Mouse (Mus musculus): ENCODE data around the gene Cfap57. TPM values are rescaled to one million over a fixed set of nuclear protein-coding genes. Genes with fewer than 3 reads are reported as not detected.
"Not testable (repeated sequence)": the region's sequence is repeated elsewhere in the genome, so short reads cannot be mapped to it uniquely, and the experiment has no call there.

The Cfap57 gene
- polyA plus RNA-seq, 1 experiment, result 2.5 TPM

- WGBS, result 41% methylated on average over 10 of the region's 10 CpGs
- no peak for DNase-seq
- no peak overlapping the region for H3K4me3 ChIP-seq (replicated peaks; ENCODE audit: extremely low read depth, low read depth, low read length)
- TF ChIP-seq CTCF (IDR thresholded peaks at IDR 0.05; ENCODE audit: insufficient read depth, low read length), result no peak
- TF ChIP-seq POLR2A (IDR thresholded peaks at IDR 0.05; ENCODE audit: borderline replicate concordance, extremely low read depth, low read depth, low read length), result no peak
- H3K4me1 ChIP-seq (ENCODE audit: control insufficient read depth, insufficient read depth, low read length), result no peaks in the 10 kb centered on the region
Observed at GRCm38 (mm10) chr4:118568709-118569108, 51.9 kb downstream of the Cfap57 start.

- Histone ChIP-seq H3K4me3 (replicated peaks; ENCODE audit: extremely low read depth, low read depth, low read length) (no peak overlapping the region), H3K4me1 (ENCODE audit: control insufficient read depth, insufficient read depth, low read length) (no peaks in the 10 kb centered on the region)
- no peak for TF ChIP-seq POLR2A (IDR thresholded peaks at IDR 0.05; ENCODE audit: borderline replicate concordance, extremely low read depth, low read depth, low read length)
- peak; percentile 85 for TF ChIP-seq CTCF (IDR thresholded peaks at IDR 0.05; ENCODE audit: insufficient read depth, low read length)
- 25% methylated on average over 7 of the region's 7 CpGs for WGBS
- peak; percentile 47 for DNase-seq
Observed at GRCm38 (mm10) chr4:118566161-118566676, 54.4 kb downstream of the Cfap57 start.

- TF ChIP-seq POLR2A (IDR thresholded peaks at IDR 0.05; ENCODE audit: borderline replicate concordance, extremely low read depth, low read depth, low read length) (no peak), CTCF (IDR thresholded peaks at IDR 0.05; ENCODE audit: insufficient read depth, low read length) (no peak)
- H3K4me3 ChIP-seq (replicated peaks; ENCODE audit: extremely low read depth, low read depth, low read length), result no peak overlapping the region
- no peaks in the 10 kb centered on the region for H3K4me1 ChIP-seq (ENCODE audit: control insufficient read depth, insufficient read depth, low read length)
- 67% methylated on average over 3 of the region's 3 CpGs for WGBS
- no peak for DNase-seq
Observed at GRCm38 (mm10) chr4:118564926-118565279, 55.7 kb downstream of the Cfap57 start.

GRCm38 (mm10) chr4:118564062-118564925 lies 56.3 kb downstream of the Cfap57 start:
- Histone ChIP-seq H3K4me3 (replicated peaks; ENCODE audit: extremely low read depth, low read depth, low read length) (no peak overlapping the region), H3K4me1 (ENCODE audit: control insufficient read depth, insufficient read depth, low read length) (no peaks in the 10 kb centered on the region)
- no peak for TF ChIP-seq POLR2A (IDR thresholded peaks at IDR 0.05; ENCODE audit: borderline replicate concordance, extremely low read depth, low read depth, low read length)
- no peak for TF ChIP-seq CTCF (IDR thresholded peaks at IDR 0.05; ENCODE audit: insufficient read depth, low read length)
- 73% methylated on average over 13 of the region's 13 CpGs for WGBS
- DNase-seq, result no peak

- no peak for TF ChIP-seq CTCF (IDR thresholded peaks at IDR 0.05; ENCODE audit: insufficient read depth, low read length)
- TF ChIP-seq POLR2A (IDR thresholded peaks at IDR 0.05; ENCODE audit: borderline replicate concordance, extremely low read depth, low read depth, low read length), result no peak
- no peaks in the 10 kb centered on the region for H3K4me1 ChIP-seq (ENCODE audit: control insufficient read depth, insufficient read depth, low read length)
- H3K4me3 ChIP-seq (replicated peaks; ENCODE audit: extremely low read depth, low read depth, low read length), result no peak overlapping the region
- DNase-seq, result no peak
- WGBS, result 64% methylated on average over 3 of the region's 3 CpGs
Observed at GRCm38 (mm10) chr4:118553039-118553649, 67.4 kb downstream of the Cfap57 start.

- WGBS, result 82% methylated on average over 10 of the region's 10 CpGs
- not testable (repeated sequence) for DNase-seq; H3K4me3 ChIP-seq (replicated peaks; ENCODE audit: extremely low read depth, low read depth, low read length); H3K4me1 ChIP-seq (ENCODE audit: control insufficient read depth, insufficient read depth, low read length)
Observed at GRCm38 (mm10) chr4:118548130-118548480, 72.5 kb downstream of the Cfap57 start.

- 87% methylated on average over 23 of the region's 23 CpGs for WGBS
Observed at GRCm38 (mm10) chr4:118547424-118548129, 73.0 kb downstream of the Cfap57 start.

GRCm38 (mm10) chr4:118544441-118545127 lies 76.0 kb downstream of the Cfap57 start:
- TF ChIP-seq CTCF (IDR thresholded peaks at IDR 0.05; ENCODE audit: insufficient read depth, low read length) (no peak), POLR2A (IDR thresholded peaks at IDR 0.05; ENCODE audit: borderline replicate concordance, extremely low read depth, low read depth, low read length) (no peak)
- Histone ChIP-seq H3K4me1 (ENCODE audit: control insufficient read depth, insufficient read depth, low read length) (no peaks in the 10 kb centered on the region), H3K4me3 (replicated peaks; ENCODE audit: extremely low read depth, low read depth, low read length) (peak overlapping the region; percentile 35)
- WGBS, result 59% methylated on average over 14 of the region's 14 CpGs
- no peak for DNase-seq

More at GRCm38 (mm10) chr4:118547424-118548129, 73.0 kb downstream of the Cfap57 start:
- not testable (repeated sequence) for H3K4me3 ChIP-seq (replicated peaks; ENCODE audit: extremely low read depth, low read depth, low read length); H3K4me1 ChIP-seq (ENCODE audit: control insufficient read depth, insufficient read depth, low read length)
- peak; percentile 72 for DNase-seq

- DNase-seq, result peak; percentile 88
- TF ChIP-seq CTCF (IDR thresholded peaks at IDR 0.05; ENCODE audit: insufficient read depth, low read length) (no peak), POLR2A (IDR thresholded peaks at IDR 0.05; ENCODE audit: borderline replicate concordance, extremely low read depth, low read depth, low read length) (peak; percentile 67; the same call in 1 of the 2 replicates)
- Histone ChIP-seq H3K4me3 (replicated peaks; ENCODE audit: extremely low read depth, low read depth, low read length) (peak within 1 kb of the TSS; percentile 68), H3K4me1 (ENCODE audit: control insufficient read depth, insufficient read depth, low read length) (no peaks in the 10 kb centered on the region)
- 4% methylated on average over 24 of the region's 24 CpGs for WGBS
Observed at GRCm38 (mm10) chr4:118543592-118544260, 76.9 kb downstream of the Cfap57 start, which contains the start of gene Tmem125. TSS of gene Tmem125 (minus strand) at chr4:118544044.

Data from lung, adult 2 months (tissue).